Mouse (Mus musculus): ENCODE measurements around the gene Nxph3. TPM values are rescaled to one million over a fixed set of nuclear protein-coding genes. Genes with fewer than 3 reads are reported as not detected.
A peak's percentile ranks its signal among the peaks of the same experiment; 100 is the strongest.
"Not testable (repeated sequence)": the region's sequence is repeated elsewhere in the genome, so short reads cannot be mapped to it uniquely, and the experiment has no call there.

Nxph3 gene
- total RNA-seq, 2 experiments from 2014 or later, result 0.27 to 0.33 TPM

DNA sequence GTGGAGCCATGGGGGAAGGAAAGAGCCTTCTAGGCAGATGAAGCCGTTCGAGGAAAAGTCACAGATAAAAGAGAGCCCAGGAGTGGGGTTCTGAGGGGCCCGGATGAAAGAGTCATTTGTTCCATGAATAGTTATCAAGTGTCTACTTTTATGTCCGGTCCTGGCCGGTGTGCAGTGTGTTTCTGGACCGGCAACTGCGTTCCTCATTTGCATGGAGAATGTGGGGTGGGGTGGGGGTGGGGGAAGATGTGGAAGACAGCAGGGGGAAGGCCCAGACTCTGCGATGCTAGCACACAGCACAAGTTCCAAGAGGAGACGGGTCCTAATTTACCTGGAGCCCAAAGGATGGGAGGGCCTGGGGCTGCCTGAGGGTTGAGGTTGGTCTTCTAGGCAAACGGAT lies 4.9 kb upstream of the Nxph3 start:
- no peak for DNase-seq (ENCODE audit: low spot score)

DNA sequence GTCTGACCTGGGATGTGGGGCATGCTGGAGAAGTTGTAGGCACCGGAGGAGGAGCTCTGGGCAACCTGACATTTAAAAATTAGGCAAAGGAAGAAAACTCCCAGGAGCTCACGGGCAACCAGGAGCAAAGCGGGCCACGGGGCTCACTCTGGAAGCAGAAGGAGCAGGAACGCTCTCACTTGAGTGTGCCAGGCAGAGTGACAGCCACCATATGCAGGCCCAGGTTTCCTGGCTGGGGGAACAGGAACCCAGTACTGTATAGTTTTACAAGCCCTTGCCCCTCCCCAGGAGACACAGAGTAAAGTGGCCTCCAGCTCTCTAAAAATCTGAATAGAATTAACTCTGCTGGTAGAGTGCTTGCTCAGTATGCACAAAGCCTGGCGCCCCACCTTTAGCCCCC lies 2.8 kb upstream of the Nxph3 start:
- no peak for DNase-seq (ENCODE audit: low spot score)

DNA sequence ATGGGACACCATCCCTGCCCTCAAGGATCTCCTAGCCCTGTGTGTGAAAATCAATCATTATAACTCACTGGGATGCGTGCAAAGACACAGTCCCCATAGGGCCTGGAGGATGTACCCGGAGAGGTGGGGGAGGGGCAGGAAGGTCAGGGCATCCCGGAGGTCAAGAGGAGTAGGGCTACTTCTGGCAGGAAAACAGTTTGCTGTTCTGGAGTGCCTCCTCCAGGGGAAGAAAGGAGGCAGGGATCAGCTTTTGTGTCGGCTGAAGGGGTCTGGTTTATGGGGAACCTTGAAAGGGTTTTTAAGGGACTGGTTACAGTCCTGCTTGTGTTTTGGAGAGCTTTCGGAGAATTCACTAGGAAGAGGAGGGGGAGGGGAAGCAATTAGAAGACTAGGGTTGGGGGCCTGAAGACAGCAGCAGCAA lies 2.1 kb upstream of the Nxph3 start:
- no peak for DNase-seq (ENCODE audit: low spot score)

DNA sequence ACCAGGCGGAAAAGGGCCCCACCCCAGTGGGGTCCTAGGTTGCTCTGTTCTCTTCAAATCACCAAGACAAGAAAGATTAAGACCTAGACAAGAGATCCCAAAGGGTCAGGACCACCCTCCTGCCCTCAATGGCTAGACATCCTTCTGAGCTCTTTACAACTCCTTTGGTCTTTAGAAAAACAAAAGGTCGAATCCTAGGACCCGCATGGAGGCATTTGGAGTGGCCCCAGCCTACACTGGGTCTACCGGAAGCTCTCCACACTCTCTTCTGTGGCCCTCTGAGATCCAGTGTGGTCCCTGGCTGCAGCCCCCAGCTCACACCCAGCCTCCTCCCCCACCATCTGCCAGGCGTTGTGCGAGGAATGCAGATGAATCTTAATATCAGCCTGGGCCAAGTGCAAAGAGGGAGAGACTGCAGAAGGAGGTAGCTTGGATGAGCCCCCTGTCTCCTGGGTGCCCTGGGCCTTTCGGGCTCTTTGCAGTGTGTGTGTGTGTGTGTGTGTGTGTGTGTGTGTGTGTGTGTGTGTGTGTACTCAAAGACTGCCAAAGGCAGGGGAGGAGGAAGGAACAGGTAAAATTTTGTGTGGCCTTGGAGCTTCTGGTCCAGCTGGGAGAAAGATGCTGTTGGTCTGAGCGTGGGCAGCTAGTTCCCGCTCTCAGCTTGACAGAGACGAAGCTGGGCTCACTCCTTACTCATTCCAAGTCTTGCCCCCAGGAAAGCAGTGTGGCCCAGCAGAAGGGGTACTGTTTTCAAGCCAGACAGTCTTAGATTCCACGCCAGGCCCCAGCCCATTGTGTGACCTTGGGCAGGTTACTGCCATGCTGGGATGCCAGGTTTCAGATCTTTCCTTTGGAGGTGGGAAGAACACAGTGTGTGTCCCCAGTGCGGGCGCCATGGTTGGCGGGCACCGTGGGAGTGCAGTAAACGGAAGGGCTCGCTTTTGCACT lies 1.3 kb upstream of the Nxph3 start:
- DNase-seq (ENCODE audit: low spot score), result no peak

DNA sequence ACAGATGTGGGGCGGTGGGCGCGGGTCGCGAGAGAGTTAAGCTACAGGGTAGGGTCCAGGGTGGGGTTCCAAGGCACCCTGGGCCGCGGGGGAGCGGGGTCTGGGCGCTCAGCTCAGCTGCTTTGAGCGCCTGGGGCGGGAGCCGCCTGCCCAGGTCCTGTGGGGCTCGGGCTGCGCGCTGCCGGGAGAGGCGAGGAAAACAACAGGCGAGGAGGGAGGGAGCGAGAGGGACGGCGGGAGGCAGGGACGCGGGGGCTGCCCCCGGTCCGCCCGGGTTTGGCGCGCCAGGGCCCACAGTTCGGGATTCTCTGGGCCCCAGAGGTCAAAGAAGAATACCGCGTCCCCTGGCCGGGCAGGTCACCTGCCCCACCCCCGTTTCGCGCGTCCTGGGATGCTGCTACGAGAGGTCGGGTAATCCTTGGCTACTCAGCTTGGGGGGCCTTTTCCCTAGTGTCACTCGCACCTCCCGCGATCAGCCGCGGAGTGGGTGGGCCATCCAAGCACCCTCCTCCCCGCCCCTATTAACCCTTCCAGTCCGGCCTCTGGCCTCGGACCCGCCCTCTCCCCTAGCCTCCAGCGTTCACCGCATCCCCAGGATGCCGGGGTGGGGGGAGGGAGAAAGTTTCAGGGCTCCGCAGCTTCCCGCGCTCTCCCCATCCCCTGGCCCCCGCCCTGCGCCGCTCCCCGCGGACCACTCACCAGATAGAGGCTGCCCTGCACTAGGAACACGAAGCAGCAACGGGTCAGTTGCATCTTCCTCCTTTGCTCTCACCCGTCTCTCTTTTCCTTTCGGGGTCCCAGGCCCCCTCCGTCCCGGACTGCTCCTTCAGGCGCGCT lies 691 bp downstream of the Nxph3 start:
- DNase-seq (ENCODE audit: low spot score), result no peak

DNA sequence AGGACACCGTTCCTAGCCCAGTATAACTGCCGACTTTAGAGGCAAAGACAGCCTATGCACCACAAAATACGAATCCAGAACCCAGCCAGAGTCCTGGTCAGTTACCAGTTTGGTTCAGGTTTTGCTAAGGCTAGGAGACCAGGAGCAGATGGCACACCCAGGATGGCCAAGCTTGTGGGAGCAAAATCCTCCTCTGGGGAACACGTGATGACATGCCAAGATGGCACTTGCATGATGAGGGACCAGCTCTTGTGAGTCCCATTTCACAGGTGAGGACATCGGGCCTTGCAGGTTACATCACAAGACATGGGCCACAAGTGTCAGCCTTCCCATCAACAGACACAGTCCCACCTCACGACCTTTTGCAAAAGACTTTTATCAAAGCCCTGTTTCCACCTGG lies 2.0 kb downstream of the Nxph3 start:
- no peak for DNase-seq (ENCODE audit: low spot score)

DNA sequence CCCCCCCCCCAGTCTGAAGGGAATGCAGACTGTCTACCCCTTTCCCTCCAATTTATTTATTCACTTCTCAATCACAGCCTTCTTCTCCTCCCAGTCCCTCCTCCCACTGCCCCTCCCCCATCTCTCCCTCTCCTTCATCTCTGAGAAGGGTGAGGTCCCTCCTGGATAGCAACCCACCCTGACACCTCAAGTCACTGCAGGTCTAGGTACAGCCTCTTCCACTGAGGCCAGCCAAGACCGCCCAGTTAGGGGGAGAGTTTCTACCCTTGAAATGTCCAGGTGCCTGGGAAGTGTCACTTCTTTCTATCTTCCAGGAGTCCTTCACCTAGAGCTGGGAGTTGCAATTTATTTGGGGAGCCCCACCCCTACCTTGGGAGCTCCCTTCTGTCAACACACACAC lies 2.5 kb downstream of the Nxph3 start:
- no peak for DNase-seq (ENCODE audit: low spot score)

DNA sequence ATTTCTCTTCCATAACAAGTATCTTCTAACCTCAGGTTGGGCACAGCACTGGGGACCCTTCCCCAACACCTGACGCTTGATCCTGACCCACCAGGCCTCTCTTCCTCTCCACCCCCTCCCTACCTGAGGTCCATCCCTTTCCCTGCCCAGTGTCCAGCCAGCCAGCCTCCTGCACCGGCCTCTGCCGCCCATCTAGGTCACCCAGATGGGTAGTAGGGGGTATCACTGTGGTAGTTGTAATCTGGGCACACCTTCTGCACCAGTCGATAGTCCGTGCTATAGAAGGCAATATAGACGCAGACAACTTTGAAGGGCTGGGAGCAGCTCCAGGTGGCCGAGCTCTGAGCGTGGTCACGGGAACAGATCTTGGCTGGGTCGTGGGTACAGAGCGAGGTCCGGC lies 3.7 kb downstream of the Nxph3 start:
- DNase-seq (ENCODE audit: low spot score), result no peak

DNA sequence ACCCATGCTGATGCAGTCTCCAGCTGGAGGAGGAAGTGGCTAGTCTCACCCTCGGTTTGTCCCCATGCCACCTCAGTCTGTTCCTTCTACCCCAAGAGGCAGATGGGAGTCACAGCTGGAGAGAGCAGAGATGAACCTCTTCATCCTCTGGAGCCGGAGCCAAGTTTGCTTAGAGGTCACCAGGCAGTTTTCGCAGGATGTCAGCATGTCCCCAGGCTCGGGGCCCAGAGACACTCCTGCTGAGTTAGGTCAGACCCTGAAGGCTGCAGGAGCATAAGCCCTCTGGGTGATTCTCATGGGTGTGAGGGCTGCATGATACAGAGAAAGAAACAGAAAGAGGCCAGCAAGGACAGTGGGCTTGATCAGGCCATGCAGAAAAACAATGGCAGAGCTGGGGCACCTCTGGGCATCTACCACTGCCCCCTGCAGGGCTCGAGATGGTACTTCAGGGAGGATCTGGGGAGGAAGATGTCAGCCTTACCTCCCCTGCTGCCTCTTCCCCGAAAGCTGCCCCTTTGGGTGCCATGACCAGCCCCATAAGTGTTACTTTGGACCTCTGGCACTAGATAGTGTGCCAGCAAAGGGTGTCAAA lies 5.1 kb downstream of the Nxph3 start:
- DNase-seq (ENCODE audit: low spot score), result no peak

DNA sequence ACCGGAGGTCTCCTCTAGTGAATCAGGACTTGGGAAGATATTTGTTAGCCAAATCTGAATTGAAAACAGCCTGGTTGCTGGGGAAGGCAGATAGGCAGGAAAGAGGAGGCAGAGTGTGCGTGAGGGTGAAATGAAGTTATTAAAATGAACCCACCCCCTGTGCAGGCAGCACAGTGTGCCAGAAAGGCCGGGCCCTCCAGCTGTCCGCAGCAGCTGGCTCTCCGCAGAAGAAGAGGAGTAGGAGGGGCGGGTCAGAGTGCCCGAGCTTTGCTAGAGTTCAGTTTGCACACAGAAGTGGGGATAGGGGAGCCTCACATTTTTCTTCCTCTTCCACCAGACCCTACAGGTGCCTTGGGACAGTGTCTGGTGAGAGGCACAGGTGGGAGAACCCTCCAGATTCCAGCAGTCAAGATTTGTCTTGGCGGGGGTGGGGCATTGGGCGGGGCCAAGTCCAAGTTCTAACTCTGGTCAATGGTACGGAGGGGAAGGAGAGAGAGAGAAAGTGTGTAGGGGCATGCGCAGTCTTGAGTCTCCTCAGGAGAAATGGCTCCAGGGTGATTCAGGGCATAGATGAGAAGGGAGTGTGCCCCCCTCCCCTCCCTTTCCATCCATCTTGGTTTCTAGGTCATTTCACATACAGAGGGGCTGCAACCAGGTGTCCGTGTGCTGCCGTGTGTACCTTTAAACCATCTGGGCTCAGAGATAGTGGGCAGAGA lies 6.0 kb downstream of the Nxph3 start:
- DNase-seq (ENCODE audit: low spot score), result no peak

DNA sequence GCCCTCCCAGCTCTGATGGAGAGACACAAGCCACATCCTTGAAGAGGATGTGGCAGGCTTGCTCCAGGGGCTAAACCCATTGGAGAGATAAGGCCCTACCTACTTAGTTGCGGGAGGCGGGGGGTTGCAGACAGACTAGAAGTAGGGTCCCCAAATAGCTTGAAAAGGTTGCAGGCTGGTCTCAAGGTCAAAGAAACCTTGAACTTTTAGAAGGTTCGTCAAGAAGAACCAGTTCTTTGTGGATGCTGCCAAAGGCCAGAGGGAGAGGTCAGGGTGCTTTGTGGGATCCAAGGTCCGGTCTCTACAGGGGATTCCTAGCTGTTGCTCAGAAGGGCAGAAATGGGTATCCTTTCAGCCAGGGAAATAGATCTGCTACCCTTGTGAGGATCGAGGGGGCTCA lies 6.6 kb downstream of the Nxph3 start:
- DNase-seq (ENCODE audit: low spot score), result no peak

DNA sequence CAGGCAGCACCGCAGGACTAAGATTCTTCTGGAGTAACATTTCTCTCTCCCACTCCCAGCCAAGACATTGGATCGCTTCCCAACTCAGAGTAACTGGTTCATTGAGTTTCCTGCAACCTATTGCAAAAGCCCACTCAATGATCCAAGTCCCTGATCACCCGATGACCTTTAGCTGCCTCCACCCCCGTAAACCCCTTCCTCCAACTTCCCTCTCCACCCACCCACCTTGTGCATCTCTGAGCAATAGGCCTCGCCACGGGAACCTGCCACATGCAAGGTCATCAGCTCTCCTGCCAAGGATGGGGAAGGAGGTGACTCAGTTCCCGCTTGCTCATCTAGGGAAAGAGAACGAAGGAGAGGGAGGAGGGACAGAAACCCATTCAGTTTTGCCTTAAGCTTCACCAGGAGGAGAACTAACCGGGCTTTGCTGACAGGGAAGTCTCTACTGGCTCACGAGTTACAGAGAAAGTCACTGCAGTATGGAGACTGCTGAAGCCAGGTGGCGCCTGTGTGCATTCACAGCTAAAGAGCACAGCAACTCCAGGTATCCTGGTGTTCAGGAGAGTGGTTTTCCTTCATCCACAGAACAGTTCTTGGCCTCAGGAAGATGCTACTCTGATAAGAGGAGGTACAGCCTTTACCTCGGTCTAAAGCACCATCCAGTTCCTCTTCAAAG lies 7.2 kb downstream of the Nxph3 start:
- peak; percentile 46 for DNase-seq (ENCODE audit: low spot score)

DNA sequence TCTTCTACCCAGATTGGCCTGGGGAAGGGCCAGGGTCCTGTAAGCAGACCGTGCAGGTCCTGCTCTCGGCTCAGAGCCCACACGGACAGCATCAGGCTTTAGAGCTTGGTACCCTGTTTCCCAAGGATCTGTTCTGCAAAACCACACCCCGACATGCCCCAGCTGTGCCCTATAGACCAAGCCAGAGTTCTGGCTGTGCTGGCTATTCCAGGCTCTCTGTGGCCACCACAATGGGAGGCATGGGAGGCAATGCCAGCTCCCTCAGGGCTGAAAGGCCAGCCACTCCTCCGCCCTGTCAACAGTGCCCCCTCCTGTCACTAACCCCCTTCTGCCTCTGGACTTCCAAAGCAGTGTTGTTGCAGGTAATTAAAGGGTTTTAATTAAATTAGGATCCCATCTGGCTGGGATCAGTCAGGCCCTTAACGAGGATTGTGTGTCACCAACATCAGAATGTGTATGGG lies 10.1 kb downstream of the Nxph3 start:
- no peak for DNase-seq (ENCODE audit: low spot score)

DNA sequence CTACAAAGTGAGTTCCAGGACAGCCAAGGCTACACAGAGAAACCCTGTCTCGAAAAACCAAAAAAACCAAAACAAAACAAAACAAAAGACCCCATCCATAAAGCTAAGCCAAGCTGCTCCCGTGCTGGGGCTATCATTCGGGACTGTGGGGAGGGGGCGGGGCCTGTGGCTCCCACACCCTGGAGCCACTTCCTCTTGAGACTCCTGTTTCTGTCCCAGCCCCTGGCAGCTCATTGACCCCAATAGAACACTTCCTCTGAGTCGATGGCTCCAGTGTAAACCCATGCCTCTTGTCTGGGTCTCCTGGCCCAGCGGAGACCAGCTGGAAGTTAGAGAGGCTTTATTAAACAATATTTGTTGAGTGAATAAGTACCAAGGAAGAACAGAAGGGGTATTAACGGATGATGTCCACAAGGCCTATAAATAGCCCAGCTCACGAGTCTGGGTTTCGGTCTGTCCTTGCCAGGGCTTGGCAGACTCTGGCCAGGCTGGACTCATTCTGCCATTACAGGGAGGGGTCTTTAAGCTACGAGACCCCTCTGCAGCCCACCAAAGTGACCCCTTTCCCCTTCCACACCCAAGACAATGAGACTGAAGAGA lies 10.7 kb downstream of the Nxph3 start:
- DNase-seq (ENCODE audit: low spot score), result peak; percentile 43

DNA sequence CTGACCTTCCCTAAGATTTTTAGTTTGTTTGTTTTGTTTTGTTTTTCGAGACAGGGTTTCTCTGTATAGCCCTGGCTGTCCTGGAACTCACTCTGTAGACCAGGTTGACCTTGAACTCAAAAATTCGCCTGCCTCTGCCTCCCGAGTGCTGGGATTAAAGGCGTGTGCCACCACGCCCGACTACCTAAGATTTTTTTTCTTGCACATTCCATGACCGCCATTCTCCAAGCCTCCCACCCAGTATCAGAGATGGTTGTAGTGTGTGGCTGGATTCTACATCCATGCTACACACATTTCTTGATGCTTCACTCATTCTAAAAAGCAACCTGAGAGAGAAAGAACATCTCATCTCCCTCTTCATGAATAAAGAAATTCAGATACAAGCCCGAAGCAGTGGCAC lies 12.5 kb downstream of the Nxph3 start:
- DNase-seq (ENCODE audit: low spot score), result not testable (repeated sequence)

DNA sequence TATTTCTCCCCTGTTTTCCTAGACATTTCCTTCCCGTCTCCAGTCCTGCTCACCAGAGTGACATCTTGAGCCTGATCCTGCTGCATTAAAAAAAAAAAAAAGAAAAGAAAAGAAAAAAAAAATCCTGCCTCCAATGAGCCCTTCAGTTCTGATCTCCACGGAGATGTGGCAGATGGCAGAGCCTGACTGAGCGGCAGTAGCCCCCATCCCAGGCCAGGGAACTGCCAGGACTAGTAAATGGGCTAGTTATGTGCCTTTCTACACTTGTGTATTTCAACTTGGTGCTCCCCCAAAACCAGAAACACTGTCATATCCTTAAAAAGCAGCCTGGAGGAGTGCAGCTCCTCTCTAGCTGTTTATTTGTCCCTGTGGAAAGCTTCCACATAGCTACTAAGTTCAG lies 13.5 kb downstream of the Nxph3 start:
- DNase-seq (ENCODE audit: low spot score), result no peak

DNA sequence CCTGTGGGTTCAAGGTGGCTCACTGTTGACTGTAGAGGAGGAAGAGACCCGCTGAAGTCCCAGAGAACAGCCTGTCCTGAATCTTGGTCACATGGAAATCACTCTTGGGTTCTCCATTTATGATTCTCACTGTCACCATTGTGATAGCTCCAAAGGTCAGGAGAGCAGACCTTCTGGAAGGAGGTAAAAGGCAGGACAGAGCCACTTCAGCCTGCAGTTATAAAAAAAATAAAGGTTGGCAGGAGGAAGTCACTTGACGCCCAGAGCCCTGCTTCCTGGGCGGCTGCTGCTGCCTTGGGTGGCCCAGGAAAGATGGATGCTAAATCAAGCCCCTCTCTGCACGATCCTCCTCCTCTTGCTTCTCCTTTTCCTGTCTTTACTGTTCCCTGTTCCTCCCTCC lies 14.0 kb downstream of the Nxph3 start:
- no peak for DNase-seq (ENCODE audit: low spot score)

DNA sequence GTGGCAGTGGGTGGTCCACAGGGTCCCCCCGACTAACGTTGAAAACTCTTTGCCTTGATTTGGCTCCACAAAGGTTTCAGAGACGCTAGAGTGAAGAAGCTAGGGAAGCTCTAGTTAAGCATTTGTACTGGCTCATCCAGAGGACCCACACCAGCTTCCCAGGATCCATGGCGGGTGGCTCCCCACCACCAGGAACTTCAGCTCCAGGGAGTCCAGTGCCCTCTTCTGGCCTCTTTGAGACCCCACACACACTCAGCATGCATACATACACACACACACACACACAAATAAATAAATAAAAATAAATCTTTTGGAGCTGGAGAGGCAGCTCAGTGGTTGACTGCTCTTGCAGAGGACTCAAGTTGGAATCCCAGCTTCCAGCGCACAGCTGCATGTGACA lies 16.4 kb downstream of the Nxph3 start:
- no peak for DNase-seq (ENCODE audit: low spot score)

DNA sequence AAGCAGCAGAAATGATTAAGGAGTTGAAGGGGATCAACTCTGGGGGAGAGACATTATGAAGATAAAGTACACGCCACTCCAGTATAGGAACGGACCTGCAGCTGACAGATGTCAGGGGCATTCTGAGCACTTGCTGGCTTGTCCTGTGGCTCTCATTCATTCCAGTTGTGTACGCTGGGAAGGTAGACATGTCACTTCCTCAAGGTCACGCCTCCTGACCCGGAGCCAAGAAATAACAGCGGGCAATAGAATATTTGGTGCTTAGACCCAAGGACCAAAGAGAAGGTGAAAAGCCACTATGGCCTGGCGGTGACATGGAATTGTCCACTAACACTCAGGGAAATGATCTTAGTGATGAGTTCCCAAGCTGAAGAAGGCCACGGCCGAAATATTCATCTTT lies 18.5 kb downstream of the Nxph3 start:
- no peak for DNase-seq (ENCODE audit: low spot score)

DNA sequence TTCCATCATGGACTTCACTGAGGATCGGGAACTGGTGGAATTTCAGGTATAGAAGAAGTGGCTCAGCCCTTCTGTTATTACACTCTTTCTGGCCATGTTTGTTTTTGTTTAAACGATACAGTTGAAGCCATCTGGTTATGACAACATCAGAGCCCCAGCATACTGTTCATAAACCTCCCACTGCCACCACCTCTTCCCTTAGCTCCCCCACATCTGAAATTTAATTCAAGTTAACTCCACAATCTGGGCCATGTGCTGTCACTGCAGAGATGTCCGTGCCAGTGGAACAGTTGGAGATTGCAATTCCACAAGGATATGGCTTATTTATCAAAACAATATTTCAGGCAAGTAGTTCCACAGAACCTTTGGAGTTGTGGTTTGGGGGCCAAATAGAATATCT lies 20.0 kb downstream of the Nxph3 start:
- no peak for DNase-seq (ENCODE audit: low spot score)

All from gastrocnemius, adult 18-20 months (tissue).